In the genomic region with DNA sequence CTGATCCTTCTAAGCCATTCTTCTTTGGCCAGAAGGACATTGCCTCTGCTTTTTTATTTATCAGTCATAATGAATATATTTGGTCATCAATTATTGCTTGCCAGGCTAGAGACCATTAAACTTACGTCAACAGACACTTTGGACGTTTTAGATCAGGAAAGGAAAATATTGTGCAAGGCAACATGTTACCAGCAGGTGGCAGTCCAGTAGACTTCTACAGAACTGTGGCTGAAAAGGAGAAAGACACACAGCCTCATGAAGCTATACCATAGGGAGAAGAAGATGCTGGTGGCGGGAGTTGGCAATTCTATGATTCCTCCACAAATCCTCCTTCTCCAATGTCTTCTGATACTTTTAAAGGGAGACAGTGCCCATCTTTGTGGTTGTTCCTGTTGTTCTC, we compare ENCODE assay signal across 9 mouse cellular contexts.
DNase-seq lines count a peak whose midpoint lies in the region; ATAC-seq and TF ChIP-seq lines count a peak whose summit lies in the region.
"Had no signal": no experiment of that assay in that cellular context is flagged by ENCODE, and none has a peak within 500 bp of the region (broad histone marks: within the 10 kb centered on the region; RNA-seq: fewer than 3 reads in every experiment).

No protein-coding gene starts in this region.

- no peaks in the 10 kb centered on the region for H3K9me3 ChIP-seq in forebrain, embryonic 10.5 days
- H3K9me3 ChIP-seq in forebrain, embryonic 13.5 days (replicated peaks) = no peaks in the 10 kb centered on the region
- no peaks in the 10 kb centered on the region for H3K9me3 ChIP-seq in neural tube, embryonic 11.5 days (ENCODE audit: control insufficient read depth, low read length)
- H3K9me3 ChIP-seq: heart, embryonic 15.5 days had no signal

- intact Hi-C loops in heart, postnatal 14 days (cut with DNase I) = loop anchor here (2.0 to 10.0 kb wide), 3 partner anchors 567 to 1241 kb away; no protein-coding TSS in a partner anchor

- no peak overlapping the region for H3K9ac ChIP-seq in forebrain, embryonic 13.5 days
- H3K9ac ChIP-seq in neural tube, embryonic 11.5 days (ENCODE audit: low read length) = no peak overlapping the region
- H3K9ac ChIP-seq: heart, embryonic 15.5 days had no signal

- H3K27ac ChIP-seq in forebrain, embryonic 10.5 days = no peak overlapping the region
- no peak overlapping the region for H3K27ac ChIP-seq in forebrain, embryonic 13.5 days
- H3K27ac ChIP-seq in spleen, adult 2 months (ENCODE audit: insufficient read depth, low read length) = no peak overlapping the region
- no peak overlapping the region for H3K27ac ChIP-seq in neural tube, embryonic 11.5 days (ENCODE audit: low read depth, low read length)
- H3K27ac ChIP-seq: heart, embryonic 15.5 days had no signal

- peak; percentile 56 for DNase-seq in forebrain, embryonic 10.5 days (ENCODE audit: extremely low spot score, low spot score)
- DNase-seq in spleen, adult 2 months (ENCODE audit: low read depth in 1 of 2, low spot score in 2 of 2) = peak in 1 of 2 experiments; percentile 11
- DNase-seq in spleen, adult 12 weeks (ENCODE audit: low spot score) = no peak
- DNase-seq in cerebellum, adult 9-11 months = peak; percentile 24
- DNase-seq in heart, postnatal 14 days = peak; percentile 52 to 73
- peak; percentile 28 to 60 for DNase-seq in left cerebral cortex, adult 8-10 months (ENCODE audit: low spot score in 2 of 2)
- DNase-seq in neural tube, embryonic 11.5 days (ENCODE audit: low spot score) = peak; percentile 53

- TF ChIP-seq CTCF in spleen, adult 2 months (IDR thresholded peaks at IDR 0.05; ENCODE audit: extremely low read depth, insufficient read depth, insufficient read length, insufficient replicate concordance) = 0 out of 2 replicates have a peak, but pooled peaks have one; percentile 6

- no peaks in the 10 kb centered on the region for H3K27me3 ChIP-seq in forebrain, embryonic 10.5 days (ENCODE audit: poor library complexity, severe bottlenecking)
- H3K27me3 ChIP-seq in forebrain, embryonic 13.5 days = no peaks in the 10 kb centered on the region
- H3K27me3 ChIP-seq in spleen, adult 2 months (ENCODE audit: control insufficient read depth, insufficient read depth, low read length) = no peaks in the 10 kb centered on the region
- no peaks in the 10 kb centered on the region for H3K27me3 ChIP-seq in neural tube, embryonic 11.5 days (ENCODE audit: control insufficient read depth, insufficient read depth, low read length)
- H3K27me3 ChIP-seq: heart, embryonic 15.5 days had no signal

- H3K4me2 ChIP-seq in forebrain, embryonic 13.5 days = no peak overlapping the region
- no peak overlapping the region for H3K4me2 ChIP-seq in neural tube, embryonic 11.5 days (ENCODE audit: low read depth)
- H3K4me2 ChIP-seq: heart, embryonic 15.5 days had no signal

- H3K4me3 ChIP-seq in forebrain, embryonic 10.5 days = no peak overlapping the region
- H3K4me3 ChIP-seq in forebrain, embryonic 13.5 days = no peak overlapping the region
- H3K4me3 ChIP-seq in spleen, adult 2 months (ENCODE audit: extremely low read depth, insufficient read depth, insufficient read length) = no peak overlapping the region
- H3K4me3 ChIP-seq in neural tube, embryonic 11.5 days (ENCODE audit: low read depth, low read length) = no peak overlapping the region
- H3K4me3 ChIP-seq: heart, embryonic 15.5 days had no signal

- 40% methylated on average over 3 of the region's 3 CpGs for WGBS in forebrain, embryonic 10.5 days
- 29% methylated on average over 3 of the region's 3 CpGs for WGBS in forebrain, embryonic 13.5 days
- WGBS in spleen, adult 2 months = 24% methylated on average over 3 of the region's 3 CpGs
- 27% methylated on average over 3 of the region's 3 CpGs for whole genome bisulfite sequencing in neural tube, embryonic 11.5 days

- no peaks in the 10 kb centered on the region for H3K36me3 ChIP-seq in forebrain, embryonic 10.5 days (replicated peaks)
- H3K36me3 ChIP-seq in forebrain, embryonic 13.5 days (ENCODE audit: poor library complexity, severe bottlenecking) = no peaks in the 10 kb centered on the region
- no peaks in the 10 kb centered on the region for H3K36me3 ChIP-seq in spleen, adult 2 months (ENCODE audit: control insufficient read depth, insufficient read depth, low read length)
- no peaks in the 10 kb centered on the region for H3K36me3 ChIP-seq in neural tube, embryonic 11.5 days (ENCODE audit: control insufficient read depth, insufficient read depth, low read length)
- H3K36me3 ChIP-seq: heart, embryonic 15.5 days had no signal

- no peak for ATAC-seq in forebrain, embryonic 13.5 days
- ATAC-seq in neural tube, embryonic 11.5 days (ENCODE audit: insufficient read depth, low FRiP score, low TSS enrichment) = no peak

- TF ChIP-seq POLR2A in spleen, adult 2 months (IDR thresholded peaks at IDR 0.05; ENCODE audit: low read depth, low read length) = no peak

- H3K4me1 ChIP-seq in forebrain, embryonic 10.5 days = peaks cover 6% of the 10 kb centered on the region; the same call in 1 of the 2 replicates
- no peaks in the 10 kb centered on the region for H3K4me1 ChIP-seq in forebrain, embryonic 13.5 days
- no peaks in the 10 kb centered on the region for H3K4me1 ChIP-seq in spleen, adult 2 months (ENCODE audit: control insufficient read depth, insufficient read depth, insufficient read length)
- H3K4me1 ChIP-seq in neural tube, embryonic 11.5 days (ENCODE audit: control insufficient read depth, insufficient read depth, low read length) = no peaks in the 10 kb centered on the region
- H3K4me1 ChIP-seq: heart, embryonic 15.5 days had no signal
